10 mouse cellular contexts compared by ENCODE assay signal in genomic region chr17:85454419-85454983, GRCm38 (mm10).
DNase-seq lines count a peak whose midpoint lies in the region; ATAC-seq lines count a peak whose summit lies in the region.
"Had no signal": no experiment of that assay in that cellular context is flagged by ENCODE, and none has a peak within 500 bp of the region (broad histone marks: within the 10 kb centered on the region; RNA-seq: fewer than 3 reads in every experiment).

No protein-coding gene starts in this region.

- no peak overlapping the region for H3K9ac ChIP-seq in embryonic facial prominence, embryonic 13.5 days
- peak overlapping the region; percentile 26; the same call in 1 of the 2 replicates for H3K9ac ChIP-seq in midbrain, embryonic 16.5 days (ENCODE audit: low read depth, low read length)
- H3K9ac ChIP-seq: liver, embryonic 14.5 days had no signal

- ATAC-seq in embryonic facial prominence, embryonic 13.5 days (ENCODE audit: insufficient number of reproducible peaks, insufficient read depth, low FRiP score, low TSS enrichment, low read depth): no peak
- peak; percentile 10 to 33; a peak in 2 of 4 replicates for ATAC-seq in hematopoietic stem cell, adult 5-6 weeks (replicated peaks in 1 of 2; ENCODE audit: insufficient read depth in 1 of 2, low FRiP score in 2 of 2, low TSS enrichment in 1 of 2, low read depth in 1 of 2, poor library complexity in 2 of 2, severe bottlenecking in 2 of 2)
- peak; percentile 88 for ATAC-seq in midbrain, embryonic 16.5 days
- ATAC-seq: Patski had no signal

- H3K4me2 ChIP-seq in embryonic facial prominence, embryonic 13.5 days: peak overlapping the region; percentile 48
- H3K4me2 ChIP-seq in midbrain, embryonic 16.5 days (ENCODE audit: low read length): peak overlapping the region; percentile 39

- DNase-seq in kidney, postnatal 4 days: peak; percentile 27 to 32
- DNase-seq in kidney, postnatal 14 days: no peak
- DNase-seq in urinary bladder, postnatal 10 days (ENCODE audit: low spot score): no peak
- DNase-seq in thymus, postnatal 4 days: no peak
- DNase-seq in cerebellum, postnatal 10 days: no peak

- H3K9me3 ChIP-seq in embryonic facial prominence, embryonic 13.5 days: no peaks in the 10 kb centered on the region
- H3K9me3 ChIP-seq in midbrain, embryonic 16.5 days (replicated peaks; ENCODE audit: control insufficient read depth, low read length, poor library complexity, severe bottlenecking): no peaks in the 10 kb centered on the region

- no peaks in the 10 kb centered on the region for H3K36me3 ChIP-seq in embryonic facial prominence, embryonic 13.5 days
- no peaks in the 10 kb centered on the region for H3K36me3 ChIP-seq in midbrain, embryonic 16.5 days (ENCODE audit: control insufficient read depth, insufficient read depth, low read length)

- peak overlapping the region; percentile 18 for H3K4me3 ChIP-seq in embryonic facial prominence, embryonic 13.5 days
- no peak overlapping the region for H3K4me3 ChIP-seq in midbrain, embryonic 16.5 days (ENCODE audit: low read depth, low read length)

- H3K27me3 ChIP-seq in embryonic facial prominence, embryonic 13.5 days: peaks cover 78% of the 10 kb centered on the region
- H3K27me3 ChIP-seq in midbrain, embryonic 16.5 days (ENCODE audit: control insufficient read depth, insufficient read depth, low read depth, low read length): peaks cover 69% of the 10 kb centered on the region
- H3K27me3 ChIP-seq: Patski had no signal

- peaks cover 13% of the 10 kb centered on the region for H3K4me1 ChIP-seq in embryonic facial prominence, embryonic 13.5 days
- H3K4me1 ChIP-seq in midbrain, embryonic 16.5 days (ENCODE audit: control insufficient read depth, insufficient read depth, low read length): peaks cover 2% of the 10 kb centered on the region; the same call in 1 of the 2 replicates

- WGBS in embryonic facial prominence, embryonic 13.5 days: 2% methylated on average over 23 of the region's 23 CpGs
- 2% methylated on average over 23 of the region's 23 CpGs for WGBS in midbrain, embryonic 16.5 days

- H3K27ac ChIP-seq in embryonic facial prominence, embryonic 13.5 days: no peak overlapping the region
- peak overlapping the region; percentile 52 for H3K27ac ChIP-seq in midbrain, embryonic 16.5 days (ENCODE audit: low read length)
- H3K27ac ChIP-seq: liver, embryonic 14.5 days had no signal

Comparison
In these comparisons a context has a peak if more than half of its experiments do, and no peak if none do; other contexts are left out.
1. DNase-seq: peak in kidney, postnatal 4 days (2 of 2); none in kidney, postnatal 14 days (single experiment), urinary bladder, postnatal 10 days (single experiment), thymus, postnatal 4 days (single experiment) and cerebellum, postnatal 10 days (0 of 2).